Mouse (Mus musculus): ENCODE results near the gene Arhgap17. TPM values are rescaled to one million over a fixed set of nuclear protein-coding genes. Genes with fewer than 3 reads are reported as not detected.
A peak's percentile ranks its signal among the peaks of the same experiment; 100 is the strongest.

Arhgap17 gene
- total and polyA plus RNA-seq, 2 experiments from 2014 or later, result 7.2 to 19.8 TPM

- no peaks in the 10 kb centered on the region for H3K27me3 ChIP-seq (ENCODE audit: insufficient read depth, low read length)
- no peak for TF ChIP-seq CTCF (IDR thresholded peaks at IDR 0.05; ENCODE audit: low read depth)
- WGBS, result 73% methylated on average over 4 of the region's 4 CpGs
- H3K4me3 ChIP-seq (ENCODE audit: low read length), result no peak overlapping the region
- H3K36me3 ChIP-seq (ENCODE audit: insufficient read depth, low read length), result peaks cover 17% of the 10 kb centered on the region; the same call in 1 of the 2 replicates
- no peak overlapping the region for H3K9ac ChIP-seq (replicated peaks; ENCODE audit: low read length)
- peak; percentile 72; the same call in 1 of the 2 replicates for ATAC-seq
- peak overlapping the region; percentile 38; the same call in 1 of the 2 replicates for H3K27ac ChIP-seq
- H3K4me1 ChIP-seq (ENCODE audit: insufficient read depth, low read length), result peaks cover 4% of the 10 kb centered on the region; the same call in 1 of the 2 replicates
- peak; percentile 27 for DNase-seq (ENCODE audit: low spot score)
- no peaks in the 10 kb centered on the region for H3K9me3 ChIP-seq (ENCODE audit: low read length)
- H3K4me2 ChIP-seq (ENCODE audit: low read depth, low read length), result no peak overlapping the region
Measured at GRCm38 (mm10) chr7:123279797-123280196, 89.9 kb downstream of the Arhgap17 start.

- Histone ChIP-seq H3K27ac (no peak overlapping the region), H3K9ac (replicated peaks; ENCODE audit: low read length) (no peak overlapping the region), H3K4me2 (ENCODE audit: low read depth, low read length) (no peak overlapping the region), H3K4me3 (ENCODE audit: low read length) (no peak overlapping the region), H3K9me3 (ENCODE audit: low read length) (no peaks in the 10 kb centered on the region), H3K36me3 (ENCODE audit: insufficient read depth, low read length) (peaks cover 14% of the 10 kb centered on the region; the same call in 1 of the 2 replicates), H3K4me1 (ENCODE audit: insufficient read depth, low read length) (no peaks in the 10 kb centered on the region), H3K27me3 (ENCODE audit: insufficient read depth, low read length) (no peaks in the 10 kb centered on the region)
- no peak for ATAC-seq
- no peak for TF ChIP-seq CTCF (IDR thresholded peaks at IDR 0.05; ENCODE audit: low read depth)
- no peak for DNase-seq (ENCODE audit: low spot score)
- 88% methylated on average over 4 of the region's 4 CpGs for whole genome bisulfite sequencing
Measured at GRCm38 (mm10) chr7:123276568-123276967, 93.1 kb downstream of the Arhgap17 start.

DNA sequence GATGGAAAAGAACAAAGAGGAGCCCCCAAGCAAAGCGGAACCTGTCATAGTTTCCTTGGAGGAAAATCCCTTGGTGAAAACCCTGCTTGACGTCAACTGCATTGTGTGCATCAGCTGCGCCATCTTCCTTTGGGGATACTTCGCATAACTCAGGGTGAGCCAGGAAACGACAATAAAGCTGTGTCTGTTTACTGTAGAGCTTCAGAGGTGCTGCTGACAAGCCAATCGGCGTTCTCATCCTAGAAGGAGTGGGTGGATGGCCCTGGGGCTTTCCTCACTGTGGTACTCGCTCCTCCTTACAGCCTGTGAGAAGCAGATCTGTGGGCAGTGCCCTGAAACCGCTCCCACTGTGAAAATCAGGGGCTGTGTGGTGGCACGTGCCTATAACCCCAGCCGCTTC, 96.7 kb downstream of the Arhgap17 start:
- 0 out of 2 replicates have a peak, but pooled peaks cover 5% of the 10 kb centered on the region for H3K36me3 ChIP-seq (ENCODE audit: insufficient read depth, low read length)
- 49% methylated on average over 11 of the region's 11 CpGs for WGBS
- H3K27ac ChIP-seq, result no peak overlapping the region
- no peak overlapping the region for H3K4me3 ChIP-seq (ENCODE audit: low read length)
- no peak for DNase-seq (ENCODE audit: low spot score)
- H3K9me3 ChIP-seq (ENCODE audit: low read length), result no peaks in the 10 kb centered on the region
- no peak overlapping the region for H3K4me2 ChIP-seq (ENCODE audit: low read depth, low read length)
- H3K9ac ChIP-seq (replicated peaks; ENCODE audit: low read length), result no peak overlapping the region
- no peaks in the 10 kb centered on the region for H3K27me3 ChIP-seq (ENCODE audit: insufficient read depth, low read length)
- TF ChIP-seq CTCF (IDR thresholded peaks at IDR 0.05; ENCODE audit: low read depth), result no peak
- no peaks in the 10 kb centered on the region for H3K4me1 ChIP-seq (ENCODE audit: insufficient read depth, low read length)
- ATAC-seq, result peak; percentile 58; the same call in 1 of the 2 replicates

DNA sequence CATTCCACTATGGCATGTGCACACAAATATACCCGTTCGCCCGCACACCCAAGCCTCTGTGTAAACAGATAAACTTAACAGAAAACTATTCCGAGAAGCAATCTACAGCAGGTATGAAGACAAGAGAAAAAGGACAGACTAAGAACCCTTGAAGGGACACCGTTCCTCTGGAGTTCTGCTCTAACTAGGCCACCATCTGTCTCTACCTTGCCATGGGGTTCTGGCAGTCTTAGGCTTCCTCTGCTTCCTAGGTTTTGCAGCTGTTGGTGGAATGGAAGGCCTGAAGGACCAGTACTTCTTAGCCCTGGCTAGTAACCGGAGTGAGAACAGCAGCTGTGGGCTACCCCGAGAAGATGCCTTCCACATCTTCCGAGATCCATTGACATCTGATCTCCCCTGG, 111.6 kb downstream of the Arhgap17 start:
- 92% methylated on average over 8 of the region's 8 CpGs for WGBS
- Histone ChIP-seq H3K27me3 (ENCODE audit: insufficient read depth, low read length) (no peaks in the 10 kb centered on the region), H3K36me3 (ENCODE audit: insufficient read depth, low read length) (no peaks in the 10 kb centered on the region), H3K4me3 (ENCODE audit: low read length) (no peak overlapping the region), H3K9ac (replicated peaks; ENCODE audit: low read length) (no peak overlapping the region), H3K4me2 (ENCODE audit: low read depth, low read length) (no peak overlapping the region), H3K4me1 (ENCODE audit: insufficient read depth, low read length) (0 out of 2 replicates have a peak, but pooled peaks cover 3% of the 10 kb centered on the region), H3K9me3 (ENCODE audit: low read length) (no peaks in the 10 kb centered on the region), H3K27ac (no peak overlapping the region)
- DNase-seq (ENCODE audit: low spot score) (no peak), ATAC-seq (no peak)
- no peak for TF ChIP-seq CTCF (IDR thresholded peaks at IDR 0.05; ENCODE audit: low read depth)

DNA sequence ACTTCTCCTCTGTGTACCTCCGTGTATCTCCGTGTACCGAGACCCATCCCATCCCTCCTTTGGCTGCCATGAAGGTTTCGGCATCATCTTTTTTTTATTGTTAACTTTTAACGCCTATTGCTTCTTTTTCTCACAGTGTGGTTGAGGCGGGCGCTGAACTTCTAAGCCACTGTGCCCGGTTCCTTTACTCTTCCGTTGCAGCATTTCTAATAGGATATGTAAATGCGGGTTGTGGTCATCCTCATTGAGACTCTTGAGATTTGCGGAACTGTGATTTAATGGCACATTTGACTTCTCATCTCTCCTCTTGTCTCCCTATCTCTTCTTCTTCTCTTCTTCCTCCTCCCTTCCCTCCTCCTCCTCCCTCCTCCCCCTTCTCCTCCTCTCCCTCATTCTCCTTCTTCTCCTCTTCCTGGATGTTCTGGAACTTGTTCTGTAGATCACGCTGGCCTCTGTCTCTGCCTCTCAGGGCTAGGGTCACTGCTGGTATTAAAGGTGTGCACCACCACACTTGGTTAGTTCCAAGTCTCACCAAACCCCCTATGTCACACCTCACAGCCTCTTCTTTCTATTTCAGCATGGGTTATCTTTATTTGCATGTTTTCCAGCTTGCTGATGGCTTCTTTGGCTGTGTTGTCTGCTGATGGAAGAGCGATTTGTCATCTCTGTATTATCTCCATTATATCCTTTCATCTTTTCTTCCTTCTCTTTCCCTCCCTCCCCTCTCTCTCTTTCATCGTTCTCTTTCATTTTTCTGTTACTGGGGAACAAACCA, 115.3 kb downstream of the Arhgap17 start:
- no peaks in the 10 kb centered on the region for H3K9me3 ChIP-seq (ENCODE audit: low read length)
- ATAC-seq (no peak), DNase-seq (ENCODE audit: low spot score) (no peak)
- H3K27ac ChIP-seq, result no peak overlapping the region
- H3K4me1 ChIP-seq (ENCODE audit: insufficient read depth, low read length), result 0 out of 2 replicates have a peak, but pooled peaks cover 6% of the 10 kb centered on the region
- no peak overlapping the region for H3K4me3 ChIP-seq (ENCODE audit: low read length)
- no peak overlapping the region for H3K4me2 ChIP-seq (ENCODE audit: low read depth, low read length)
- no peak overlapping the region for H3K9ac ChIP-seq (replicated peaks; ENCODE audit: low read length)
- no peaks in the 10 kb centered on the region for H3K36me3 ChIP-seq (ENCODE audit: insufficient read depth, low read length)
- H3K27me3 ChIP-seq (ENCODE audit: insufficient read depth, low read length), result no peaks in the 10 kb centered on the region
- no peak for TF ChIP-seq CTCF (IDR thresholded peaks at IDR 0.05; ENCODE audit: low read depth)
- 91% methylated on average over 14 of the region's 14 CpGs for WGBS

DNA sequence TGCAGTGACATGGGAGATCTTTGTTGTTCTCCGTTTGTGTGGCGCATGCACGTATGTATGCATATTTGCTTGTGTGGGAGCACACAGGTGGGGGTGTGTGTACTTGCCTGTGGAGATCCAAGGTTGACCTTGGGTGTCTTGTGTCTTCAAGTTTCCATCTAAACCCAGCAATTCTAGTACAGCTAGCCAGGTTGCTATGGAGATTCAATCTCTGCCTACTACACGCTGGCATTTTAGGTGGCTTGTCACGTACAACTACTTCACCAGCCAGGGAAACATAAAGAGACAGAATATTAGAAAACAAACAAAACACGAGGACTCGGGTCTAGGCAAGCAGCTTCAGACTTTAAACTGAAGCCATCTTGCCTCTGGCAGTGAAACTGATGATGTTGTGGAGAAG, 116.3 kb downstream of the Arhgap17 start:
- Histone ChIP-seq H3K4me1 (ENCODE audit: insufficient read depth, low read length) (0 out of 2 replicates have a peak, but pooled peaks cover 6% of the 10 kb centered on the region), H3K27ac (peak overlapping the region; percentile 56; the same call in 1 of the 2 replicates), H3K4me3 (ENCODE audit: low read length) (no peak overlapping the region), H3K9me3 (ENCODE audit: low read length) (no peaks in the 10 kb centered on the region), H3K36me3 (ENCODE audit: insufficient read depth, low read length) (no peaks in the 10 kb centered on the region), H3K27me3 (ENCODE audit: insufficient read depth, low read length) (no peaks in the 10 kb centered on the region), H3K9ac (replicated peaks; ENCODE audit: low read length) (no peak overlapping the region), H3K4me2 (ENCODE audit: low read depth, low read length) (no peak overlapping the region)
- DNase-seq (ENCODE audit: low spot score), result peak; percentile 53
- 47% methylated on average over 7 of the region's 7 CpGs for WGBS
- TF ChIP-seq CTCF (IDR thresholded peaks at IDR 0.05; ENCODE audit: low read depth), result no peak
- peak; percentile 55; the same call in 1 of the 2 replicates for ATAC-seq

- DNase-seq (ENCODE audit: low spot score) (no peak), ATAC-seq (no peak)
- Histone ChIP-seq H3K9ac (replicated peaks; ENCODE audit: low read length) (no peak overlapping the region), H3K36me3 (ENCODE audit: insufficient read depth, low read length) (no peaks in the 10 kb centered on the region), H3K9me3 (ENCODE audit: low read length) (no peaks in the 10 kb centered on the region), H3K4me3 (ENCODE audit: low read length) (no peak overlapping the region), H3K27me3 (ENCODE audit: insufficient read depth, low read length) (no peaks in the 10 kb centered on the region), H3K4me1 (ENCODE audit: insufficient read depth, low read length) (0 out of 2 replicates have a peak, but pooled peaks cover 6% of the 10 kb centered on the region), H3K4me2 (ENCODE audit: low read depth, low read length) (no peak overlapping the region), H3K27ac (no peak overlapping the region)
- 46% methylated on average over 6 of the region's 6 CpGs for WGBS
- TF ChIP-seq CTCF (IDR thresholded peaks at IDR 0.05; ENCODE audit: low read depth), result no peak
Measured at GRCm38 (mm10) chr7:123251343-123251742, 118.4 kb downstream of the Arhgap17 start.

Measured in hindbrain, postnatal 0 days (tissue).